Mouse (Mus musculus): ENCODE results near the gene Defb26. TPM values are rescaled to one million over a fixed set of nuclear protein-coding genes. Genes with fewer than 3 reads are reported as not detected.

Gene Defb26
- polyA plus RNA-seq, 1 experiment: not detected

DNA sequence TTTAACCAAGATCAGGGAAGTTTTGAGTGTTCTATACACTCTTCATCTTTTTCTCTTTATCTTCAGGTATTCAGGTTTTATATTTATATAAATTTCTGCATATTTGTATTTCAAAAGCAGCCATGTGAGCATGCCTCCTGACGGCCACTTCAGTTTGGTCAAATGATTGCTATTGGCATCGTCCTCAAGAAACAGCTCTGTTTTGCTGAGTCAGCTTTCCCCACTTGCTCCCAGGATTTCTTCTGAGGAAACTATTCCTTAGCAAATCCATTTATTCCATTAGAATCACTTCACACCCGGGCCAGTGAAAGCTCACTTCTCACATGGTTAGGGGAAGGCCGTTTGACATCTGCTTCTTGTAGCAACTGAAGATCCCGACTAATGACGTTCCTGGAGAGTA is 13.5 kb downstream of the Defb26 start:
- Histone ChIP-seq H3K27me3 (ENCODE audit: control insufficient read depth, insufficient read depth, low read length) (no peaks in the 10 kb centered on the region), H3K4me1 (ENCODE audit: control insufficient read depth, insufficient read depth, low read length) (no peaks in the 10 kb centered on the region), H3K27ac (ENCODE audit: control insufficient read depth, insufficient read depth, low read depth, low read length) (no peak overlapping the region), H3K36me3 (ENCODE audit: control insufficient read depth, insufficient read depth, low read length) (no peaks in the 10 kb centered on the region), H3K4me3 (ENCODE audit: control insufficient read depth, low read depth, low read length) (no peak overlapping the region)
- TF ChIP-seq CTCF (IDR thresholded peaks at IDR 0.05; ENCODE audit: control insufficient read depth, insufficient read depth, insufficient replicate concordance, low read depth, low read length) (no peak), POLR2A (IDR thresholded peaks at IDR 0.05; ENCODE audit: control insufficient read depth, low read depth, low read length) (no peak)

- H3K4me3 ChIP-seq (ENCODE audit: control insufficient read depth, low read depth, low read length): no peak overlapping the region
- H3K4me1 ChIP-seq (ENCODE audit: control insufficient read depth, insufficient read depth, low read length): no peaks in the 10 kb centered on the region
- H3K27ac ChIP-seq (ENCODE audit: control insufficient read depth, insufficient read depth, low read depth, low read length): no peak overlapping the region
- H3K36me3 ChIP-seq (ENCODE audit: control insufficient read depth, insufficient read depth, low read length): no peaks in the 10 kb centered on the region
- H3K27me3 ChIP-seq (ENCODE audit: control insufficient read depth, insufficient read depth, low read length): no peaks in the 10 kb centered on the region
- TF ChIP-seq CTCF (IDR thresholded peaks at IDR 0.05; ENCODE audit: control insufficient read depth, insufficient read depth, insufficient replicate concordance, low read depth, low read length) (no peak), POLR2A (IDR thresholded peaks at IDR 0.05; ENCODE audit: control insufficient read depth, low read depth, low read length) (no peak)
Measured at GRCm38 (mm10) chr2:152493151-152493550, 18.3 kb downstream of the Defb26 start.

DNA sequence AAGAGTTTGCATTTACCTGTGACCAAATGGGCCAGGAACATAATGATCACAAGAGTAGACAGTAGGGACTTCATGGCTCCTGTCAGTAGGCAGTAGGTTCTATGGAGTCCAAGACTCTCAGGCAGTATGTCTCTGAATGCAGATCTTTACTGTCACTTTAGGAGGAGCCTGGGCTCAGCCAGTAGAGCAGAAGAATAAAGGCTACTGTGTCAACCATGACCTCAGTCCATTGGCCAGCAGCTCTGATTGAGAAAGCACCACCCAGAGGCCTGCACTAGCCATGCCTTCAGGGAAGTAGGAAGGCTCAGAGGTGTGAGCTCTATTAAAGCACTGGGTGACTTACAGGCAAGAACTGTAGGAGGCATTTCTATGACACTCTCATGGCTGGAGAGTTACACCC is 21.5 kb downstream of the Defb26 start, which contains the start of gene Defb22:
TSS of gene Defb22 (minus strand) at position 101 of the 400 bp plus-strand sequence.
- H3K4me1 ChIP-seq (ENCODE audit: control insufficient read depth, insufficient read depth, low read length): no peaks in the 10 kb centered on the region
- no peak within 1 kb of the TSS for H3K4me3 ChIP-seq (ENCODE audit: control insufficient read depth, low read depth, low read length)
- TF ChIP-seq POLR2A (IDR thresholded peaks at IDR 0.05; ENCODE audit: control insufficient read depth, low read depth, low read length) (no peak), CTCF (IDR thresholded peaks at IDR 0.05; ENCODE audit: control insufficient read depth, insufficient read depth, insufficient replicate concordance, low read depth, low read length) (no peak)
- H3K36me3 ChIP-seq (ENCODE audit: control insufficient read depth, insufficient read depth, low read length): no peaks in the 10 kb centered on the region
- no peaks in the 10 kb centered on the region for H3K27me3 ChIP-seq (ENCODE audit: control insufficient read depth, insufficient read depth, low read length)
- no peak within 1 kb of the TSS for H3K27ac ChIP-seq (ENCODE audit: control insufficient read depth, insufficient read depth, low read depth, low read length)

- Histone ChIP-seq H3K27me3 (ENCODE audit: control insufficient read depth, insufficient read depth, low read length) (no peaks in the 10 kb centered on the region), H3K4me3 (ENCODE audit: control insufficient read depth, low read depth, low read length) (no peak overlapping the region), H3K27ac (ENCODE audit: control insufficient read depth, insufficient read depth, low read depth, low read length) (no peak overlapping the region), H3K4me1 (ENCODE audit: control insufficient read depth, insufficient read depth, low read length) (no peaks in the 10 kb centered on the region), H3K36me3 (ENCODE audit: control insufficient read depth, insufficient read depth, low read length) (no peaks in the 10 kb centered on the region)
- TF ChIP-seq CTCF (IDR thresholded peaks at IDR 0.05; ENCODE audit: control insufficient read depth, insufficient read depth, insufficient replicate concordance, low read depth, low read length) (peak; percentile 71; the same call in 1 of the 2 replicates), POLR2A (IDR thresholded peaks at IDR 0.05; ENCODE audit: control insufficient read depth, low read depth, low read length) (no peak)
Measured at GRCm38 (mm10) chr2:152487024-152487423, 24.5 kb downstream of the Defb26 start.

DNA sequence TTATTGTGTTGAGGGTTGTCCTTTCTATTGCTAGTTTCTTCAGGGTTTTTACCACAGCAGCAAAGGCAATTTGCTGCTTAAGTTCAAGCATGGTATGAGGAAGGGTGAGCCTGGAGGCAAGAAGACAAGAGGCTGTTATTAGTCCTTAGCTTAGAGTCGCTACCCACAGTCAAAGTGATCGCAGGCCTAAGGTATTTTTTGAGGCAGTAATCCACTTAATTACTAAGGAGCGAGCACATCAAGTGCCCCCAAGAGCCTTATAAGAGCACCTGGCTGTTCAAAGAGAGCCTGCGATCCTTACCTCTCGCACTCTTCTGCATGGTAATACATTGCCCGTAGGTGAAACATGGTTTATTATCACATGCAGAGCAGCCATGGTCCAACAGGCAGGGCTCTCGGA is 29.8 kb downstream of the Defb26 start:
- no peak overlapping the region for H3K4me3 ChIP-seq (ENCODE audit: control insufficient read depth, low read depth, low read length)
- no peaks in the 10 kb centered on the region for H3K27me3 ChIP-seq (ENCODE audit: control insufficient read depth, insufficient read depth, low read length)
- no peaks in the 10 kb centered on the region for H3K4me1 ChIP-seq (ENCODE audit: control insufficient read depth, insufficient read depth, low read length)
- TF ChIP-seq POLR2A (IDR thresholded peaks at IDR 0.05; ENCODE audit: control insufficient read depth, low read depth, low read length) (no peak), CTCF (IDR thresholded peaks at IDR 0.05; ENCODE audit: control insufficient read depth, insufficient read depth, insufficient replicate concordance, low read depth, low read length) (no peak)
- no peak overlapping the region for H3K27ac ChIP-seq (ENCODE audit: control insufficient read depth, insufficient read depth, low read depth, low read length)
- no peaks in the 10 kb centered on the region for H3K36me3 ChIP-seq (ENCODE audit: control insufficient read depth, insufficient read depth, low read length)

- H3K4me3 ChIP-seq (ENCODE audit: control insufficient read depth, low read depth, low read length): no peak overlapping the region
- no peaks in the 10 kb centered on the region for H3K27me3 ChIP-seq (ENCODE audit: control insufficient read depth, insufficient read depth, low read length)
- H3K36me3 ChIP-seq (ENCODE audit: control insufficient read depth, insufficient read depth, low read length): no peaks in the 10 kb centered on the region
- H3K27ac ChIP-seq (ENCODE audit: control insufficient read depth, insufficient read depth, low read depth, low read length): no peak overlapping the region
- no peaks in the 10 kb centered on the region for H3K4me1 ChIP-seq (ENCODE audit: control insufficient read depth, insufficient read depth, low read length)
- TF ChIP-seq POLR2A (IDR thresholded peaks at IDR 0.05; ENCODE audit: control insufficient read depth, low read depth, low read length) (no peak), CTCF (IDR thresholded peaks at IDR 0.05; ENCODE audit: control insufficient read depth, insufficient read depth, insufficient replicate concordance, low read depth, low read length) (no peak)
Measured at GRCm38 (mm10) chr2:152480881-152481280, 30.6 kb downstream of the Defb26 start.

GRCm38 (mm10) chr2:152476763-152477162 is 34.7 kb downstream of the Defb26 start, which contains the start of gene Defb20:
Gene Defb20 (plus strand): TSS chr2:152477063.
- H3K4me3 ChIP-seq (ENCODE audit: control insufficient read depth, low read depth, low read length): no peak within 1 kb of the TSS

GRCm38 (mm10) chr2:152472434-152472833 is 39.1 kb downstream of the Defb26 start:
- H3K27me3 ChIP-seq (ENCODE audit: control insufficient read depth, insufficient read depth, low read length): no peaks in the 10 kb centered on the region
- no peak overlapping the region for H3K4me3 ChIP-seq (ENCODE audit: control insufficient read depth, low read depth, low read length)
- no peaks in the 10 kb centered on the region for H3K36me3 ChIP-seq (ENCODE audit: control insufficient read depth, insufficient read depth, low read length)
- no peak for TF ChIP-seq POLR2A (IDR thresholded peaks at IDR 0.05; ENCODE audit: control insufficient read depth, low read depth, low read length)
- no peak for TF ChIP-seq CTCF (IDR thresholded peaks at IDR 0.05; ENCODE audit: control insufficient read depth, insufficient read depth, insufficient replicate concordance, low read depth, low read length)
- H3K4me1 ChIP-seq (ENCODE audit: control insufficient read depth, insufficient read depth, low read length): no peaks in the 10 kb centered on the region
- H3K27ac ChIP-seq (ENCODE audit: control insufficient read depth, insufficient read depth, low read depth, low read length): no peak overlapping the region

More at GRCm38 (mm10) chr2:152476763-152477162, 34.7 kb downstream of the Defb26 start, which contains the start of gene Defb20:
- Histone ChIP-seq H3K4me1 (ENCODE audit: control insufficient read depth, insufficient read depth, low read length) (no peaks in the 10 kb centered on the region), H3K36me3 (ENCODE audit: control insufficient read depth, insufficient read depth, low read length) (no peaks in the 10 kb centered on the region), H3K27ac (ENCODE audit: control insufficient read depth, insufficient read depth, low read depth, low read length) (no peak within 1 kb of the TSS), H3K27me3 (ENCODE audit: control insufficient read depth, insufficient read depth, low read length) (no peaks in the 10 kb centered on the region)
- TF ChIP-seq POLR2A (IDR thresholded peaks at IDR 0.05; ENCODE audit: control insufficient read depth, low read depth, low read length) (no peak), CTCF (IDR thresholded peaks at IDR 0.05; ENCODE audit: control insufficient read depth, insufficient read depth, insufficient replicate concordance, low read depth, low read length) (no peak)

All from testis, adult 2 months (tissue).